Mouse (Mus musculus): ENCODE data around the gene Rsph3b.
A peak's percentile ranks its signal among the peaks of the same experiment; 100 is the strongest.
"Not testable (repeated sequence)": the region's sequence is repeated elsewhere in the genome, so short reads cannot be mapped to it uniquely, and the experiment has no call there.

Gene Rsph3b

DNA sequence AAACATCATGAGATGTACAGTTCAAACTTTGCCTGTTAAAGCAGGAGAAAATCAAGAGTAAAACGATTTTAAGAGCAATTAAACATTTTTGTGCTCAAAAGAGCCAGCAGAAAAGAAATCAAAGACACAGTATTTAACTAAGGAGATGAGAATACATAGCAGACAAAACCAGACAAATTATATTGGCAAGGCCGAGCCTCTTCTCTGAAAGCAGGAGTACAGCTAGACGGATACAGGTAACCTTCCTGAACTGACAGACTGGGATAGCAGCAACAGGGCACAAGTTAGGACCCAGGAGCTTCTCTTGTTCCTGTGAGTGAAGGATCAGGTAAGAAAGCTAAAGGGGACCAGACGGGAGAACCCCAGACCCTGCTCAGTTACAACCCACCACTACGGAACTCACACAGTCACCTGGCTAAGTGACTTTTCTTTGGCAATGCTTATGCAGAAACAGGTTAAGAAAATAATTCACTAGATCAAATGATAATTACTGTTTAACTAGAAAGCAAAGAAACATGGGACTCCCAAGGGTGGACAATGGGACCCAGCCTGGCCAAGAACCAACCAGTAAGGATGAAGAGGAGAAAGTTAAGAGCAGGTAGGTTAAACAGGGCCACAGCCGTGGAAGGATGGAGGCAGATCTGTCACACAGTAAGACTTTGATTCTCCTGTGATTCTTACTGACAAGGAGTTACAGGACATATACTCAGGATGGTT is 11.2 kb upstream of the Rsph3b start:
- ATAC-seq (ENCODE audit: insufficient number of reproducible peaks, low FRiP score, low TSS enrichment), result not testable (repeated sequence)

DNA sequence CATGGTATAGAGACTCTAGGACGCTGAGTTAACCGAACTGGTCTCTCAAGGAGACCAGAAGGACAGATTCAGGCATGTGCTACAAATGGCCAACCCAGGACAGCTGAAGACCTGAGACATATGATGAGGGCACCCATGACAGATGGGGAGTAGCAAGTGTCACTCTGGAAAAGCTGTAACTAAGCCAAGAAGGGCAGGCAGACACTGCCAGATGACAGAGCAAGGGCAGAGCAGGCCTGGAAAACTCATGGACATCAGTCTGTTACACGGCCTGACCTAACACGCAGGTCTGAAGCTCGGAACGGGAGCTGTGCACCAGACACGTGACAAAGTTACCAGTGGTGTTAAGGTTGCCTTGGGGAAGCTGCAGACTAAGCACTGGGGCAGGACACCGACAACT is 10.4 kb upstream of the Rsph3b start:
- not testable (repeated sequence) for ATAC-seq (ENCODE audit: insufficient number of reproducible peaks, low FRiP score, low TSS enrichment)

DNA sequence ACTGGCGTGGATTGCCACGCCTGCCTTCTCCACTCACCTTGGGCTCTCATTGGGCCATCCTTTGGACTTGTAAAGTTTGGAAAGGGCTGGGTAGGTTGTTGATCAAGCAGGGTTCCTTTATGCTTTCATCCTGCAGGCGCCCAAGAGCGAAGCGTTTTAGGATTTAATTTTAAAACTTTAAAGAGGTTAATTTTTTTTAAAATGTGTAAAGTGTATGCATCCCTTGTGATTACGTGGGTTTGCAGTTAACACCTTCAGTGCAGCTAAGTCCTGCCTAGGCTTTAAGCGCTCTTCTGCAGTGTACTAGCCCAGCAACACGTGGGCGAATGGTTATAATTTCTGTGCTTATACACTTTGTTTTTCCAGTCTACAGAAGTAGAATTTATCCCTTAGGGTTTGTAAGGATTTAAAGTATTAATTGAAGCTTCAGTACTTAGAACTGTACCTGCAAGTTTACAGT is 317 bp upstream of the Rsph3b start:
- ATAC-seq (ENCODE audit: insufficient number of reproducible peaks, low FRiP score, low TSS enrichment), result not testable (repeated sequence)

DNA sequence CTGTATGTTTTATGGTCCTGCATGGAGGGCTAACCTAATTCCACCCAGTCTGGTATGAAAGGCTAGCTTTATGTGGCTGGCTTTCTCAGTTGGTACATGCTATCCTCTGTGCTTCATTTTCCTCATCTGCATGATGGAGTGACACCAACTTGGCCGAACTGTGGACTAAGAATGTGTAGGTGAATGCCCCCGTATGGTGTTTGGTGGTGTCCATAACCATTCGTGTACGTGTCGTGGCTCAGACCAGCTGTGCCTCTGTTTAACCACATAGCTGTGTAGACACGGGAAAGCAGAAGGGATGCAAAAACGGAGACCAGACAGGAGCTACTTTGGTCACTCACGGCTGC is 872 bp downstream of the Rsph3b start:
- peak; percentile 62; the same call in 1 of the 2 replicates for ATAC-seq (ENCODE audit: insufficient number of reproducible peaks, low FRiP score, low TSS enrichment)

DNA sequence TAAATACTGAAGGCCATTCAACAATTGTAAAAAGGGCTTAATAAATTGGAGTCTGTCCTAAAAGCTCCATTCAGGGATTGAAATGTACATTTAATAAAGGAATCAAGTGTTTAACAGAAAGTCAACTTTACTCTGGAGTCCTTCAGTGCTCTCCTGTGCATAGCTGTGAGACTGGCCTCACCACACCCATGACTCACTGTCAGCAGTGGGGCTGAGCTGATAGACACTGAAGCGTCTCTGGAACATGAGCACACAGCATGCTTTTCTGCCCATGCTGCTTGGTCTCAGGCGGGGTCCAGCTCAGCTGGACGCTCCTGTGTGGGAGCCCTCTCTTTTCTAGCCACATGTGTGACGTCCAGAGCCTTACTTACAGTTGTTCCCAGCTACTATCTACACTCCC is 5.9 kb downstream of the Rsph3b start:
- not testable (repeated sequence) for ATAC-seq (ENCODE audit: insufficient number of reproducible peaks, low FRiP score, low TSS enrichment)

DNA sequence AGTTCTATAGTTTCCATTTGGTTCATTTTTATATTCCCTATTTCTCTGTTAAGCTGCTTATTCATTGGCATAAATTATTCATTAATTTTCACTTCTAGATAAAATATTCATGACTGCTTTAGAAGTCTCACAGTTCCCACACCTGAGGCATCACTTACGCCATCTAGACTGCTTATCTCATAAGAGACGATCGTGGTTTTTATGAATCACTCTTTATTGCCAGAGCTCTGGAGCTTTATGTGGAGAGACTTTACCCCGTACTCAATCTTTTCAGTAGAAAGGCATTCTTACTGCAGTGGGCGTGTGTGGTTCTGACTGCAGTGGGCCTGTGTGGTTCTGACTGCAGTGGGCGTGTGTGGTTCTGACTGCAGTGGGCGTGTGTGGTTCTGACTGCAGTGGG is 16.9 kb downstream of the Rsph3b start:
- ATAC-seq (ENCODE audit: insufficient number of reproducible peaks, low FRiP score, low TSS enrichment), result not testable (repeated sequence)

DNA sequence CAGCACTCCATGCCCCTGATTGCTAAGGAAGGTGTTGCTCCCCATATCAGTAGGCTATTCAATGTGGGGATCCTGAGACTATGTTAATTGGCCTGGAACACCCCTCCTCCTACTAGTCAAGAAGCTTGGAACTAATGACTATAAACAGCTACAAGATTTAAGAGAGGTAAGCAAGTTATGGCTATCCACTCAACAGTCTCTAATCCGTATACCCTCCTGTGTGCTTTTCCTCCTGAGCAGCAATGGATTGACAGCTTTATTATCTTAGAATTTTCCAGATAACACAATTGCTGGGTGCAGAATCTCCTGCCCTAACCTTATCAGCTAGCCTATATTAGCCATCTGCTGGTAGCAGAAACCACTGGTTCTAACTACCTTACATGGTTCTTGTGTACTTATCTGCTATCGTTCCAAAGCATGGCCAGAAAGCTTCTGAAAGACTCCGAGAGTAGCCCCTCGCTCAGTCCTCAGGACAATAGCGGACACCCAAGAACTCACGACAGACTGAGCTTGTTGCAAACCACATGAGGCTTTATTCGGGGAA is 28.1 kb downstream of the Rsph3b start:
- ATAC-seq (ENCODE audit: insufficient number of reproducible peaks, low FRiP score, low TSS enrichment), result not testable (repeated sequence)

DNA sequence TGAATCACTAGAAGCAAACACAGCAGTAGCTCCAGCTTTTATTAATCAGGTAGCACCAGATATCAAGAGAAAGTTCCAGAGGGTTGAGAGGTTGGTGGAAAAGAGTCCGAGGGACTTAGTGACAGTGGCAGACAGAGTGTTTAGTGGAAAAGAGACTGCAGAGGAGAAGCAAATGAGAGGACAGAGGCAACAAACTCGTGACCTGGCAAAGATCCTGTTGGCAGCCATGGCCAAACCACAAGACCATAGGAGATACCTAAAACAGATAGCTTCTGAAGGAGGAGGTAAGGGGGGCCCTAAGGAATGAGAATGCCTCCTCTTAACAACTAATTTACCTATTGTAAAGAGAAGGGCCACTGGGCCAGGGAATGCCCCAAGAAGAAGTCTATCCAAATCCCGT is 29.1 kb downstream of the Rsph3b start:
- not testable (repeated sequence) for ATAC-seq (ENCODE audit: insufficient number of reproducible peaks, low FRiP score, low TSS enrichment)

DNA sequence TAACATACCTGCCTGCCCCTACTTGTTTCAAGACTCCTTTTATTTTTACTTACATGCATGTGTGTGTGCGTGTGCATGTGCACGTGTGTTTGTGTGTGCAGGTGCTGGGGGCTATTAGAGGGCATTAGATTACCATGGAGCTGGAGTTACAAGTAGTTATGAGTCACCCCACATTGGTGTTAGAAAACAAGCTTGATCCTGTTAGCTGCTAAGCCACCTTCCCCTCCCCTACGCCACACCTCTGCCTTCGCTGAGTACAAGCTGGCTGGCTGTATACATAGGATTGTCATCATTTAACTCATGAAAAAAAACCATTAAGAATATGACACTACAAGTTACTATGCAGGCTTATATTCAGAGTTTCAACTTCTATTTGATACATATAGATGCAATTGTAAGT is 33.2 kb downstream of the Rsph3b start:
- not testable (repeated sequence) for ATAC-seq (ENCODE audit: insufficient number of reproducible peaks, low FRiP score, low TSS enrichment)

DNA sequence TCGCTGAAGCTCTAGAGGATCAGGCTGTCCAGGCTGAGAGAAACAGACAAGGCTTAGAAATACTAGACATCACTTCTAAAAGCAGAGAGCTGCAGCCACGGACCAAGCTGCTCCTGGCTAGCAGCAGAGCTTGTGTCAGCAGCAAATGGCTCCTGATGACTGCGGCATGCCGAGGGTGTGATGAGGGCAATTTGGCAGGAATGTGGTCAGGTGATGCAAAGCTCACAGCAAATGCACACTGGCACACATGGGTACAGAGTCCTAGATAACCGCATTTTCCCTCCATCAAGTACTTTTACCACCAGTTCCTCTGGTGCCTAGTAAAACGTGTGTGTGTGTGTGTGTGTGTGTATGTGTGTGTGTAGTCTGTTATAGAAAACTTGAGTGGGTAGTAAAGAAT is 34.4 kb downstream of the Rsph3b start:
- not testable (repeated sequence) for ATAC-seq (ENCODE audit: insufficient number of reproducible peaks, low FRiP score, low TSS enrichment)

DNA sequence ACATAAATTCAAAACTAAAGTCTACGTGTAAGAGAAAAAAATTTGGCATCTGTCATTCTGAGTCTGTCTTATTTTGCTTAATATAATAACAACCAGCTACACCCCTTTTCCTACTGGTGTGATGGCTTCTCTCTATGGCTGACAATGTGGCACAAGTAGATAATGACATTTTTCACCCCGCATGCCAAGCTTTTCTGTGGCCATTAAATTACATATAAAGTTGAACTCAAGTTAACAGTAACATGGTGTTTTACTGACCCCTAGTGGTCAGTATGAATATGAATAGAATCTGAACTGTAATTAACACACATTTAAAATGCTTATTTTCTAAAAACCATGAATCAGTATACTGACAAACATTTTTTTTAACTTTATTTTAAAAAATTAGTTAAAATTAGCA is 48.1 kb downstream of the Rsph3b start:
- not testable (repeated sequence) for ATAC-seq (ENCODE audit: insufficient number of reproducible peaks, low FRiP score, low TSS enrichment)

DNA sequence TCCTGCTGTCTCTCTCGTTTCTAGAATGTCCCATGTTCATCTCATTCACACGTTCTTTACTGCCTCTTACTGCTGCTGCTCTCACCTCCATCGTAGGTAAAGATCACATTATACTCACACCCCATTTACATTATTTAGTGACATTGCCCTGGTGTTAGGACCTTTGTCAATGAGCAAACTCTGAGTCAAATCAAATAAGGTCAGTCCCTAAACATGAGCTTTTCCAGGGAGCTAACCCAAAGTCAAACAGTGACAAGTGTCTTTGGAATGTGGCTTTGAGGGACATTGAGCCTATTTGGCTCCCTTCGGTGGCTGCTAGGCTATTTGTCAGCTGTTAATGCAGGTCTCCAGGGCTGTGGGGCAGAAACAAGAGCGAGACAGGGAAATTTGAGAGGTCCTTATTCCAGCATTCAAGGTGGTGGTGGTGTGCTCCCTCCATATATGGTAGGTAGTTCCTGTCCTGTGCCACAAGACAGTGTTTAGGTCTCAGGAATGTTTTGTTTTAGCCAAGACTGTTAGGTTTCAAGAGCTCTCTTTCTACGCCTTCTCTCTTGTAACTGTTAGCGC is 50.4 kb downstream of the Rsph3b start:
- not testable (repeated sequence) for ATAC-seq (ENCODE audit: insufficient number of reproducible peaks, low FRiP score, low TSS enrichment)

DNA sequence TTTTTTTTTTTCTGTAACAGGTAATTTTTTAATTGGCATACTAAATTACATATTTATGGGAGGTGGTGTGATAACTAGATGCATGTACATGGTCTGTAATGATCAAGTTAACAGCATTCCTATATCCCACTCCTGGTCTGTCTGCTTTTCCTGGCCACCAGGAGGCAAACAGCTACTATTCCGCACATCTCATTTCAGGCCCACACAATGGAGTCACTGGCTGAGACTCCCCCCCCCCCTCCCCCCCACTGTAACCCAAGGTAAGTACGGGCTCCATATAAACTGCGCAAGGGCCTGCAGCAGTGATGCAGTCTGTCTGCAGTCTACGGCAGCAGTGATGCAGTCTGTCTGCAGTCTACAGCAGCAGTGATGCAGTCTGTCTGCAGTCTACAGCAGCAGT is 51.7 kb downstream of the Rsph3b start:
- ATAC-seq (ENCODE audit: insufficient number of reproducible peaks, low FRiP score, low TSS enrichment), result no peak

DNA sequence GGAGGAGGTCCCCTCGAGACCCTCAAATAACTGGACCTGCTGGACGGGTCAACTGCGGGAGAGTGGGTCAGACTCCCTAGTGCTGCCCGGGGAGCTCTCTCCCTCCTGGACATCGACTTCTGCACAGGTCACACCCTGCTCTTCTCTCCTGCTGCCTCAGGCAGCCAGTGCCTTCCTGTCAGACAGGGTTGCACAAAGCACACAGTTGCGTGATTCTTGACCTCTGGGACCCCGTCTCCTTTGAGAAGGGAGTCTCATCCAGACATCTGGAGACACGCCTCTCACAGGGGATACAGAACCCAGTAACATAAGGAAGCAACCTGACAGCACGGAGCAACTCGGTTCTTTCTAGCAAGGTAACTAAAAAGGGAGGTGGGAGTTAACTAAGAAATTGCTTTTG is 55.1 kb downstream of the Rsph3b start:
- no peak for ATAC-seq (ENCODE audit: insufficient number of reproducible peaks, low FRiP score, low TSS enrichment)

DNA sequence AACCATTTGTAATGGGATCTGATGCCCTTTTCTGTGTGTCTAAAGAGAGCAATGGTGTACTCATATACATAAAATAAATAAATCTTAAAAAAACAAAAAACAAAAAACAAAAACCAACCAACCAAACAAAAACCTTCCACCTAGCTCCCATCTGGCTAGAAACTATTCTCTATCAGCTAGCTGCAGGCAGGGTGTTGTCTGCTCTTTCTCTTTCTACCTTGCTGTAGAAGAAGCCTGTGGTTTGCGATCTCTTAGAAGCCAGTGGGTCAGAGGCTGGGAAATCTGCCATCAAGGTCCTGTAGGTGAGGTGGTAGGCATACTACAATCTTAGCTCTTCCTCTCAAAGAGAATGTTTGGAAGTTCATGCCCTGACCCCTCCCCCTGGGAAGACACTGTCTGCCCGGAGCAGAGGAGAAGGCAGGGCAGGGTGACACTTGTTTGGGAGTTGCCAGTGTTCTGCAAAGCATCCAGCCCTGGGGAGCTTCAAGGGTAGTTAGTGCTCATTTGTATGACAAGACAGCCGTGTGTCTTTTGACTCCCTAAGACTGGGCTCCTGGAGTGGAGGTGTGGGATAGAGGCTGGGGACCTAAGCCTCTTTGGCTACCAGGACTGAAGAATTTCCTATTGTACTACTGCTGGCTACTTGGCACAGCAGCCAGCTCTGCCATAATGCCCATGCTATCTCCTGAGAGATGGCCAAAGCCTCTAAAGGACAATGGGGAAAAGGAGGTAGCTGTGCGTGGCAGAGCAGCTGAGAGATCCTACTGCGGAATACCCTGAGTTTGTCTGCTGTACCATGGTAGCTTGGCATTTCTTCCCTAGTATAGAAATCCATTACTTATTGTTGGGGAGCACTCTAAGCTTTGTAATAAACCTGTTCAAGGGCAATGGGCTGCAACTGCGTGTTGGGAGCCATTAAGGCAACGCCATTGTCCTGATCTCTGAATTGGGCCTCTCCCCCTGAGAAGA is 56.2 kb downstream of the Rsph3b start:
- no peak for ATAC-seq (ENCODE audit: insufficient number of reproducible peaks, low FRiP score, low TSS enrichment)

DNA sequence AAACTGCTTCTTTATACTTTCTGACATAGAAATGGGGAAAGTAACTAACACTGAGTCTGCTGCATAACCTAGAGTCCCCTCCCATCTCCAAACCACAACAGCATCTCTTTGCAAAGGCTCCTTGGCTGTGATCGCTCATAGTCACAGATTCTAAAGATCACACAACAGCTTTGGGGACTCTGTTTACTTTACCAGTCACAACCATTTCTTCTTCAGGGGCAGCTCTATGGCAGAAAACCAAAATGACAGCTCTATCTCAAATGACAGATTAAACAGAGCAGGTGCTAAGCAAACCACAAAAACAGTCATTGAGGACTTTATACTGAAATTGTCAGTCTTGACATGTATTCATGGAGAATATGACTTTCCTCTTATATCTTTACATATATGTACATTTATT is 62.0 kb downstream of the Rsph3b start:
- no peak for ATAC-seq (ENCODE audit: insufficient number of reproducible peaks, low FRiP score, low TSS enrichment)

DNA sequence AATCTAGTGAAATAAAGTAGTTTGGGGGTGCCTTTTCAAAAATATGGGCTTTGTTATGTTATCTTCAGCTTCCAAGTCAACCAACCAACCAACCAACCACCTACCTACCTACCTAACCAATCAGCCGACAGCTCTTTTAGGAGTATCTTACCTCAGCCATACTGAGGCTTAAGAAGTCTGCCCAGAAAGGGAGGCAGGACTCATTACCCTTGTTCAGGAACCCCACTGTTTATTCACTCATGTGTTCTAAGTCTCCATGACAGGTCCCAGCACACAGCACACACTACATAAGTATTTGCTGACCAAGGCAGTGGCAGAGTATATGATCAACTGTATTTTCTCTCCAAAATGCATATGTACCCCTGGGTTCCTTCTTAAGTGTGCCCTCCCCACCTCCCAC is 64.0 kb downstream of the Rsph3b start:
- ATAC-seq (ENCODE audit: insufficient number of reproducible peaks, low FRiP score, low TSS enrichment), result no peak

DNA sequence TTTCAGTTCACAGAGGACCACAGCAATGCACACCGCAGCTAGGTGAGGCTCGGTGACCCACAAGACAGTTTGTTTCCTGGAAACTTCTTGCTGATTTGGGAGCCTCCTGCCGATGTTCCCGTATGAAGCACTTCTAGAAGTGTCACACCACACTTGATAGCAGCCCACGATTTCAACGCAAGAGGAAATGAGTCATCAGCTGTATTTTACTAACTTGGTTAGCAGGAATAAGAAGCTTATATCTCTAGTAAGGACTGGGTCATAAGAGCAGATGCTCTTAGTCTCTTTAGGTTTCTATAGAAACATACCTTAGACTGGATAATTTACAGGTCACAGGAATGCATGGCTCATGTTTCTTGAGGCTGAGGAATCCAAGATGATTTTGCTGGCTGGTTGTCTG is 67.2 kb downstream of the Rsph3b start:
- no peak for ATAC-seq (ENCODE audit: insufficient number of reproducible peaks, low FRiP score, low TSS enrichment)

DNA sequence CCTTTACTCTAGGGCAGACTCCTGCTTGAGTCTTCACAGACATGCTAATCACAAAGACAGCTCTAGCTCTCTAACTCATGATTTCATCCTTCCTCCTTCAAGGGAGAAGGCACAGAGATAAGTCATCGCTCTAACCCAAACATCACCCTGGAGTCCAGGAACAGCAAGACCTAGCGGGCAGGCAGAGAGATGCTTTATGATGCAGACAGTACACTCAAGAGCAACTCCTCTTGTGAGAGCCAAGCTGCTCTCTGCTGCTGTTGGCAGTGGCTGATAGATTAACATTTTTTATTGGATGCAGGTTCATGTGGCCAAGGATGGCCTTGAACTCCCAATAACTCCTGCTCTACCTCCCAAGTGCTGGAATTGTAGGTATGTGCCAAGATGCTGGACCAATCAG is 77.1 kb downstream of the Rsph3b start:
- ATAC-seq (ENCODE audit: insufficient number of reproducible peaks, low FRiP score, low TSS enrichment), result no peak

DNA sequence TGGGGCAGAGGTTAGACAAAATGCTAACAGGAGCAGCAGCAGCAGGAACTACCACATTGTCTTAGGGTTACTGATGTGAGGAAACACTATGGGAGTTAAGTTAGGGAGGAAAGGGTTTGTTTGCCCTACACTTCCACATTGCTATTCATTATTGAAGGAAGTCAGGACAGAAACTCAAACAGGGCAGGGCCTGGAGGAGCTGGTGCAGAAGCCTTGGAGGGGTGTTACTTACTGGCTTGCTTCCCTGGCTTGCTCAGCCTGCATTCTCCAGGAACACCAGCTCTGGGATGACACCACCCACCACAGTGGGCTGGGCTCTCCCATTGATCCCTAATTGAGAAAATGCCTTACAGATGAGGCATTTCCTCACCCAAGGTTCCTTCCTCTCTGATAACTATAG is 79.7 kb downstream of the Rsph3b start:
- ATAC-seq (ENCODE audit: insufficient number of reproducible peaks, low FRiP score, low TSS enrichment), result no peak

DNA sequence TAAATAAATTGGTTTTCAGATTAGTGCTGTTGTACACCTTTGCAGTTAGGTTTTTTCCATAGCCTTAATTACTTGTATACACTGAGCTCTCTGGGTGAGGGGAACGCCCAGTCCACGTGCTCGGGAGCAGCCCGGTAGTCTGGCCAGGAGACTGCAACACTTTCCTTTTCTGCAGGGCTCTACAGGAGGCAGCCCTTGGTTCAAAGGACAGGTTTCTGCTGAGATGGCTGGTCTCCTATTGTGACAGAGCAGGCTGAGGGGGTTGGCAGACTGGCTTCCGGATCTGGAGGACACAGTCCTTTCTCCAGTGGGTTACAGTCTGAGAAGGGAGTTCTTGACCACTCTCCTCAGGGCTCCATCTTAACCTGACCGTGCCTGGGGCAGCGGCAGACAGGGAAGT is 80.7 kb downstream of the Rsph3b start:
- ATAC-seq (ENCODE audit: insufficient number of reproducible peaks, low FRiP score, low TSS enrichment), result no peak
